Mouse (Mus musculus): Measurements from ENCODE around the gene Mblac2. TPM values are rescaled to one million over a fixed set of nuclear protein-coding genes. Genes with fewer than 3 reads are reported as not detected.

Gene Mblac2
- polyA plus RNA-seq, 1 experiment from 2014 or later, result 10.3 TPM

Other genes with a start within 250 kb of the Mblac2 start
- 0.86 and 1.2 TPM in 2 replicates for gene Adgrv1, start 78.2 kb upstream of the Mblac2 start, polyA plus RNA-seq (2014; fragmentation: Nextera tagmentation; extraction: Ambion mirVana)
- gene Lysmd3, start 53.7 kb upstream of the Mblac2 start, polyA plus RNA-seq (2014; fragmentation: Nextera tagmentation; extraction: Ambion mirVana), result 24.9 and 25.9 TPM in 2 replicates
- gene Polr3g, start 328 bp upstream of the Mblac2 start, polyA plus RNA-seq (2014; fragmentation: Nextera tagmentation; extraction: Ambion mirVana), result 15.8 and 16.9 TPM in 2 replicates
- 226 and 231 TPM in 2 replicates for gene Cetn3, start 71.7 kb downstream of the Mblac2 start, polyA plus RNA-seq (2014; fragmentation: Nextera tagmentation; extraction: Ambion mirVana)

Data from heart, embryonic 14.5 days (tissue).